Mouse (Mus musculus) thymus, postnatal 4 days (tissue): ENCODE results near the gene Zfp57.

Source experiments
- DNase-seq: peaks from one replicate; pipeline ENCODE4 v3.0.0; 2021

The Zfp57 gene

GRCm38 (mm10) chr17:37046312-37047112 lies 45.5 kb downstream of the Zfp57 start:
- DNase-seq: peak; percentile 74

- DNase-seq: peak; percentile 19
Measured at GRCm38 (mm10) chr17:37047332-37047976, 46.5 kb downstream of the Zfp57 start.

GRCm38 (mm10) chr17:37047981-37048380 lies 47.0 kb downstream of the Zfp57 start:
- no peak for DNase-seq

GRCm38 (mm10) chr17:37048383-37048782 lies 47.4 kb downstream of the Zfp57 start:
- peak; percentile 16 for DNase-seq

- DNase-seq: peak; percentile 78
Measured at GRCm38 (mm10) chr17:37049570-37050310, 48.8 kb downstream of the Zfp57 start.

GRCm38 (mm10) chr17:37050399-37050798 lies 49.4 kb downstream of the Zfp57 start:
- DNase-seq: peak; percentile 35

- DNase-seq: peak; percentile 14
Measured at GRCm38 (mm10) chr17:37050876-37051275, 49.9 kb downstream of the Zfp57 start.

GRCm38 (mm10) chr17:37051745-37052144 lies 50.8 kb downstream of the Zfp57 start:
- no peak for DNase-seq

GRCm38 (mm10) chr17:37056957-37057356 lies 56.0 kb downstream of the Zfp57 start:
- no peak for DNase-seq
